Mouse (Mus musculus) ES-Bruce4 (cell line): ENCODE measurements around the gene Srgap3. TPM values are rescaled to one million over a fixed set of nuclear protein-coding genes. Genes with fewer than 3 reads are reported as not detected.

Experiments
- H3K27ac ChIP-seq: 2 replicates; pipeline ENCODE4 v1.5.1; 2012; ENCODE audit warnings: low read length, inconsistent platforms; ENCODE audit not compliant: insufficient read depth
- H3K27me3 ChIP-seq: 2 replicates; pipeline ENCODE4 v1.6.1; 2012; ENCODE audit warnings: mild to moderate bottlenecking, low read length, inconsistent platforms; ENCODE audit not compliant: control insufficient read depth, poor library complexity, insufficient read depth, severe bottlenecking
- H3K36me3 ChIP-seq: 2 replicates; pipeline ENCODE4 v1.6.1; 2012; ENCODE audit warnings: inconsistent platforms, mild to moderate bottlenecking, low read length, moderate library complexity; ENCODE audit not compliant: control insufficient read depth, poor library complexity, insufficient read depth, severe bottlenecking
- H3K4me1 ChIP-seq: one replicate; pipeline ENCODE4 v1.8.1; 2011; ENCODE audit warnings: low read length; ENCODE audit not compliant: control insufficient read depth, insufficient read depth
- H3K4me3 ChIP-seq: 2 replicates; pipeline ENCODE4 v1.5.1; 2011; ENCODE audit warnings: low read depth, mild to moderate bottlenecking, low read length
- H3K9ac ChIP-seq: 2 replicates; pipeline ENCODE4 v1.6.1; 2012; ENCODE audit warnings: low read depth, mild to moderate bottlenecking, inconsistent platforms; ENCODE audit not compliant: poor library complexity, severe bottlenecking
- H3K9me3 ChIP-seq: replicated peaks from 2 replicates; pipeline ENCODE4 v1.6.1; 2012; ENCODE audit warnings: mild to moderate bottlenecking, low read length, inconsistent platforms; ENCODE audit not compliant: control insufficient read depth, poor library complexity, insufficient read depth, severe bottlenecking
- CTCF ChIP-seq: IDR thresholded peaks from one replicate; pipeline ENCODE4 v1.8.1; 2011; ENCODE audit warnings: low read depth, low read length
- EP300 ChIP-seq: IDR thresholded peaks from 2 replicates; pipeline ENCODE4 v1.6.1; 2011; ENCODE audit warnings: low read depth, low read length; ENCODE audit not compliant: insufficient read depth
- POLR2A ChIP-seq: IDR thresholded peaks from one replicate; pipeline ENCODE4 v1.8.1; 2011; ENCODE audit warnings: low read length; ENCODE audit not compliant: insufficient read depth
- polyA plus RNA-seq: library from polyadenylated mRNA; stranded (reverse); fragments of >200 nt; gene quantifications from 2 replicates; pipeline ENCODE4 v1.2.4, GENCODE M21; 2011; ENCODE audit warnings: low read depth; ENCODE audit not compliant: missing spikeins, insufficient read depth, insufficient read length

Srgap3 gene
- polyA plus RNA-seq, 1 experiment: 7.0 TPM

DNA sequence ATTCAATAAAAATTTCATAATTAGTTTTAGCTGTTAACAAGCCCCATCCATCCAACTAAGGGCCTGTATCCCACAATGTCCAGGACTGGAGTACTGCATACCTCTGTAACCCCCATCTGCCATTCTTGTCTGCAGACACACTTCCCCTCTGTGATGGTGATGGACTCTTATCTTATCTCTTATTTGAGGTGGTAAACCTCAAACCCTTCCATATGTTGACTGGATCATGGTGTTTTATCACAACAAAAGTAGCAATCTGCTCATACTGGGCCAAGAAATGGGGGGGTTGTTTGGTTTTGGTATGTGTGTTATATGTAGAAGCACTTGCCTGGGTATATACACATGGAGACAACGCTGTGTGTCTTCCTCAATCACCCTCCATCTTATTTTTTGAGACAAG lies 255.5 kb downstream of the Srgap3 start:
- Histone ChIP-seq H3K4me3 (no peak overlapping the region), H3K9me3 (no peaks in the 10 kb centered on the region), H3K36me3 (peaks cover 19% of the 10 kb centered on the region), H3K27me3 (no peaks in the 10 kb centered on the region), H3K9ac (no peak overlapping the region), H3K27ac (no peak overlapping the region), H3K4me1 (peaks cover 1% of the 10 kb centered on the region)
- TF ChIP-seq CTCF (no peak), EP300 (no peak), POLR2A (no peak)

DNA sequence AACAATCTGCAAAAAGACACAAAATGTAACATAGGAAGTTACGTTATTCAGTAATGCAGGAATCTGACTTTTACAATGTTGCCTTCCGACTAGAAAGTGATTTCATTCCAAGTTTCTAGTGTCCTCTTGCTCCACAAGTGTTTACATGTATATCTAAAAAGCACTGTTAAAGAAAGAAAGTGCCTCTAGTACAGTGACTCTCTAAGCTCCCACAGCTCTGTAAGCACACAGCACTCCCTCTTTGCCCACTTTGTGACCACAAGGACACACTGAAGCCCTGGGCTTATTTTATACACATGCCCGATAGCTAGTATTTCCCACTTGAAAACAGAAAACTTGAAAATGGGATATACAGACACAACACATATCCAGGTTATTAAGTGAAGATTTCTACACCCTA lies 259.0 kb downstream of the Srgap3 start:
- no peaks in the 10 kb centered on the region for H3K9me3 ChIP-seq
- no peaks in the 10 kb centered on the region for H3K4me1 ChIP-seq
- no peak overlapping the region for H3K9ac ChIP-seq
- no peak for TF ChIP-seq POLR2A
- TF ChIP-seq CTCF: no peak
- TF ChIP-seq EP300: no peak
- H3K27me3 ChIP-seq: no peaks in the 10 kb centered on the region
- no peak overlapping the region for H3K4me3 ChIP-seq
- H3K36me3 ChIP-seq: peaks cover 19% of the 10 kb centered on the region
- H3K27ac ChIP-seq: no peak overlapping the region

GRCm38 (mm10) chr6:112686485-112686884 lies 260.6 kb downstream of the Srgap3 start:
- Histone ChIP-seq H3K9ac (no peak overlapping the region), H3K27ac (no peak overlapping the region), H3K36me3 (peaks cover 13% of the 10 kb centered on the region), H3K27me3 (no peaks in the 10 kb centered on the region), H3K9me3 (no peaks in the 10 kb centered on the region), H3K4me1 (no peaks in the 10 kb centered on the region), H3K4me3 (no peak overlapping the region)
- TF ChIP-seq EP300 (no peak), POLR2A (no peak), CTCF (no peak)

DNA sequence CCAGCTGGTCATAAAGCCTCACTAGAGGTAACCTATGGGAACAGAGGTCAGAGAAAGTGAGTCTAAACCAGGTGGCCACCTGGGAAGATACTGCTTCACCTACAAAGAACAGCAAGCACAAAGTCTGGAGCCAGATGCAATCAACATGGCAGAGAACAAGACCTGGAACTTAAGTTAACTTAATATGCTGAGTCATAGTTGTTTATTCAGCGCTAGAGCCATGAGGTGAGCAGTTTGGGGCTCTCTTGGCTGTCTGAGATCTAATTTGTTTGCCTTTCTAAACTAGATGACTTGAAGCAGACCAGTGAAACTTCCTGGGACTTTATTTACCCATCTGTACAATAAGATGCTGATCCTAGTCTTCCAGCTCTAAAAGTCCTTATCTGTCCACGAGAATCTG lies 263.0 kb downstream of the Srgap3 start:
- H3K4me1 ChIP-seq: no peaks in the 10 kb centered on the region
- no peak for TF ChIP-seq CTCF
- TF ChIP-seq POLR2A: no peak
- no peak for TF ChIP-seq EP300
- no peak overlapping the region for H3K4me3 ChIP-seq
- H3K27me3 ChIP-seq: no peaks in the 10 kb centered on the region
- peak overlapping the region; percentile 67; the same call in 1 of the 2 replicates for H3K27ac ChIP-seq
- peak overlapping the region; percentile 53; the same call in 1 of the 2 replicates for H3K9ac ChIP-seq
- H3K9me3 ChIP-seq: no peaks in the 10 kb centered on the region
- H3K36me3 ChIP-seq: peaks cover 25% of the 10 kb centered on the region

Other genes starting within 250 kb of the Srgap3 start
- 77.5 and 79.8 TPM in 2 replicates for gene Thumpd3, start 99.0 kb upstream of the Srgap3 start, polyA plus RNA-seq
- 228 and 233 TPM in 2 replicates for gene Setd5, start 130.1 kb upstream of the Srgap3 start, polyA plus RNA-seq
- 1.7 and 2.5 TPM in 2 replicates for gene Lhfpl4, start 248.1 kb upstream of the Srgap3 start, polyA plus RNA-seq